Mouse (Mus musculus) G1E (cell line): ENCODE measurements around the gene Gm4767. TPM values are rescaled to one million over a fixed set of nuclear protein-coding genes. Genes with fewer than 3 reads are reported as not detected.
"Not testable (repeated sequence)": the region's sequence is repeated elsewhere in the genome, so short reads cannot be mapped to it uniquely, and the experiment has no call there.

Source experiments
- ATAC-seq: 2 replicates; pipeline ENCODE4 v1.8.0; 2016; ENCODE audit warnings: mild to moderate bottlenecking; ENCODE audit not compliant: insufficient number of reproducible peaks, poor library complexity, low FRiP score, severe bottlenecking; ENCODE audit errors: extremely low read depth
- DNase-seq: peaks from one replicate; pipeline ENCODE4 v3.0.0; 2012; ENCODE audit warnings: low spot score
- H3K27me3 ChIP-seq: 2 replicates; pipeline ENCODE4 v1.6.1; 2012; ENCODE audit warnings: mild to moderate bottlenecking, low read length, inconsistent platforms; ENCODE audit not compliant: insufficient read depth
- H3K36me3 ChIP-seq: replicated peaks from 2 replicates; pipeline ENCODE3; 2012; ENCODE audit warnings: mild to moderate bottlenecking, inconsistent platforms
- H3K4me1 ChIP-seq: 2 replicates; pipeline ENCODE4 v1.6.1; 2012; ENCODE audit warnings: low read depth, low read length, inconsistent platforms, mixed read lengths; ENCODE audit not compliant: insufficient read depth
- H3K4me3 ChIP-seq: 2 replicates; pipeline ENCODE4 v1.5.1; 2012; ENCODE audit warnings: low read depth, mild to moderate bottlenecking, inconsistent platforms, low read length, moderate library complexity, mixed read lengths
- H3K9me3 ChIP-seq: replicated peaks from 2 replicates; pipeline ENCODE4 v1.6.1; 2012; ENCODE audit warnings: inconsistent platforms
- polyA plus RNA-seq: library from polyadenylated mRNA; stranded (reverse); fragments of >175 nt; gene quantifications from 2 replicates; pipeline ENCODE4 v1.2.3, GENCODE M21; 2012
- total RNA-seq, 2 experiments: library from RNA; stranded (forward) in 1 of 2; stranded (reverse) in 1 of 2; fragments of 200-1000 nt in 1 of 2; fragments of >200 nt in 1 of 2; fragmentation: Nextera tagmentation in 1 of 2; gene quantifications; 2 replicates each; pipeline ENCODE4 v1.2.3; 2014 to 2017

Gene Gm4767
- total RNA-seq (2014; fragmentation: Nextera tagmentation) (5.8 and 7.0 TPM in 2 replicates), total RNA-seq (2017) (1.5 and 2.0 TPM in 2 replicates), polyA plus RNA-seq (not detected in 2 replicates)

DNA sequence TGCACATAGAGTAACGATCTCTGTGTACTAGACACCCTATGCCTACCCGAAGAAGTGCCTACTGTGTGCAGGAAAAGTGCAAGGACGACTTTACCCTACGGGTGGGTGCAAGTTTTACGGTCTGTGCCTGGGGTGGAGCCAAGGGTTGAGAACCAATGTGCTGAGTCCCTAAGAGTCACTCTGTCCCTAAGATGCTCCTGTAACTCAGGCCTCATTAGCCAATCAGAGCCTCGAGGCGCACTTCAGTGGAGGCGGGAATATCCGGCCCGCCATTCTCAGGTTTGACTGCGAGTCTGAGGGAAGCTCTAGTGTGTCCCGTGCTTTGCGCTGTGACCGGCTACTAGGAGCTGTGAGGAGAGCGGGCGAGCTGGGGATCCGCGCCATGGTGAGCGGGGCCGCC lies at the start of gene Gm4767:
Gene Gm4767 (plus strand): TSS at position 288 of the 400 bp plus-strand sequence.
- H3K27me3 ChIP-seq, H3K9me3 ChIP-seq, H3K36me3 ChIP-seq, DNase-seq, H3K4me1 ChIP-seq, ATAC-seq, H3K4me3 ChIP-seq: not testable (repeated sequence)

GRCm38 (mm10) chr10:81770506-81771403 lies 41.2 kb upstream of the Gm4767 start, which contains the start of gene Gm3055:
TSS of gene Gm3055 (minus strand) at chr10:81771161.
- H3K27me3 ChIP-seq, H3K36me3 ChIP-seq, H3K9me3 ChIP-seq, H3K4me3 ChIP-seq, DNase-seq, H3K4me1 ChIP-seq: not testable (repeated sequence)
- ATAC-seq, result peak; percentile 98

- H3K36me3 ChIP-seq, ATAC-seq, H3K27me3 ChIP-seq, H3K4me3 ChIP-seq, H3K9me3 ChIP-seq, H3K4me1 ChIP-seq, DNase-seq: not testable (repeated sequence)
Measured at GRCm38 (mm10) chr10:81771404-81771777, 40.6 kb upstream of the Gm4767 start.

DNA sequence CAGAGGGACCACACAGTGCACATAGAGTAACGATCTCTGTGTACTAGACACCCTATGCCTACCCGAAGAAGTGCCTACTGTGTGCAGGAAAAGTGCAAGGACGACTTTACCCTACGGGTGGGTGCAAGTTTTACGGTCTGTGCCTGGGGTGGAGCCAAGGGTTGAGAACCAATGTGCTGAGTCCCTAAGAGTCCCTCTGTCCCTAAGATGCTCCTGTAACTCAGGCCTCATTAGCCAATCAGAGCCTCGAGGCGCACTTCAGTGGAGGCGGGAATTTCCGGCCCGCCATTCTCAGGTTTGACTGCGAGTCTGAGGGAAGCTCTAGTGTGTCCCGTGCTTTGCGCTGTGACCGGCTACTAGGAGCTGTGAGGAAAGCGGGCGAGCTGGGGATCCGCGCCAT lies 34.2 kb downstream of the Gm4767 start:
- not testable (repeated sequence) for ATAC-seq, H3K36me3 ChIP-seq, H3K4me1 ChIP-seq, H3K4me3 ChIP-seq, H3K9me3 ChIP-seq, H3K27me3 ChIP-seq, DNase-seq

DNA sequence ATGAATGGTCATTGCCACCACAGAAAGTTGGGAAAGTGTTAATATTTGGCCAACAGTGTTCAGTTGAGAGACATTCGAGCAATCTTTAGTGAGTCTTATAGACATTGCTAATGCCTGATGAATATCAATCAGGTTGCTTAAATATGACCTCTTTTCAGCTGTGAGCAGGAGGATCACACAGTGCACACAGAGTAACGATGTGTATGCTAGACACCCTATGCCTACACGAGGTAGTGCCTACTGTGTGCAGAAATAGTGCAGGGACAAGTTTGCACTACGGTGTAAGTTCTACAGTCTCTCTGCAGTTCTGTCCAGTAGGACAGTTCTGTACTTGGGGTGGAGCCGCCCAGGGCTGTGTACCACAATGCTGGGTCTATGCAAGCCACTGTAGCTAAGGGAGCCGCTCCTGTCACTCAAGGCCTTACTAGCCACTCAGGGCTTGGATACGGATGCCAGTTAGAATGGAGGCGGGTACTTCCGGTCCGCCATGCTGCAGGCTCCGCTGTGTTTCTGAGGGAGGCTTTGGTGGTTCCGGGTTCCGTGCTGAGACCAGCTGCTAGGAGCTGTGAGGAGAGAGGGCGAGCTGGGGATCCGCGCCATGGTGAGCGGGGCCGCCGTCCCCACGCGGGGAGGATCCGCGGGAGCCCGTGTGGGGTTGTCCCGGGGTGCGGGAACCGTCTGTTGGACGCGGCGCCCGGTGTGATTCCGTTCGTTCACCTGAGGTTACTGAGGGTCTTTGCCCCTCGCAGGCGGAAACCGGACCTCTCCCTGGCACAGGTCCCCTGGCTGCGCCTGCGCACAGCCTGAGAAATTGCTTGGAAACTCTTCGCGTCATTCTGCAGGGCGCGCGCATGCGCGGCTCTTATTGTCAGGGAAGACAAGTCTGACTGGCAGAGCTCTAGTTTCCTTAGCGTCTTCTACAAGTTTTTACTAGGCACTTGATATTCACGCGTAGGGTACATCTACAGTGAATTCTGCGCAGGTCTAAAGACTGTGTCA lies 51.7 kb downstream of the Gm4767 start, which contains the start of gene Gm32687:
Gene Gm32687 (plus strand): TSS at position 526 of the 999 bp plus-strand sequence.
- H3K36me3 ChIP-seq, H3K4me1 ChIP-seq, H3K4me3 ChIP-seq, H3K27me3 ChIP-seq, DNase-seq, H3K9me3 ChIP-seq: not testable (repeated sequence)
- ATAC-seq, result peak; percentile 100

Other genes starting within 250 kb of the Gm4767 start
- gene Tle2, start 237.6 kb upstream of the Gm4767 start, total RNA-seq (2014; fragmentation: Nextera tagmentation), result 0.45 and 1.8 TPM in 2 replicates
- gene Tle2, start 237.6 kb upstream of the Gm4767 start, total RNA-seq (2017), result 1.5 and 2.5 TPM in 2 replicates
- 3.3 and 3.6 TPM in 2 replicates for gene Tle2, start 237.6 kb upstream of the Gm4767 start, polyA plus RNA-seq
- 42.7 and 44.3 TPM in 2 replicates for gene Tle6, start 211.1 kb upstream of the Gm4767 start, total RNA-seq (2014; fragmentation: Nextera tagmentation)
- gene Tle6, start 211.1 kb upstream of the Gm4767 start, total RNA-seq (2017), result 17.5 and 21.5 TPM in 2 replicates
- gene Tle6, start 211.1 kb upstream of the Gm4767 start, polyA plus RNA-seq, result 28.8 and 49.5 TPM in 2 replicates
- 6.7 and 6.8 TPM in 2 replicates for gene BC025920, start 205.9 kb upstream of the Gm4767 start, total RNA-seq (2014; fragmentation: Nextera tagmentation)
- 3.3 and 4.3 TPM in 2 replicates for gene BC025920, start 205.9 kb upstream of the Gm4767 start, total RNA-seq (2017)
- gene BC025920, start 205.9 kb upstream of the Gm4767 start, polyA plus RNA-seq, result 0.40 and 0.50 TPM in 2 replicates
- 35.9 and 61.0 TPM in 2 replicates for gene Sirt6, start 184.4 kb upstream of the Gm4767 start, total RNA-seq (2014; fragmentation: Nextera tagmentation)
- gene Sirt6, start 184.4 kb upstream of the Gm4767 start, total RNA-seq (2017), result 6.0 and 6.6 TPM in 2 replicates
- gene Sirt6, start 184.4 kb upstream of the Gm4767 start, polyA plus RNA-seq, result 136 and 158 TPM in 2 replicates
- gene Ankrd24, start 183.6 kb upstream of the Gm4767 start, total RNA-seq (2014; fragmentation: Nextera tagmentation), result 13.8 and 16.3 TPM in 2 replicates
- 13.4 and 14.3 TPM in 2 replicates for gene Ankrd24, start 183.6 kb upstream of the Gm4767 start, total RNA-seq (2017)
- gene Ankrd24, start 183.6 kb upstream of the Gm4767 start, polyA plus RNA-seq, result 9.8 and 12.7 TPM in 2 replicates
- gene Gm10778, start 163.1 kb upstream of the Gm4767 start, total RNA-seq (2014; fragmentation: Nextera tagmentation), result 11.1 and 11.8 TPM in 2 replicates
- gene Gm10778, start 163.1 kb upstream of the Gm4767 start, total RNA-seq (2017), result 6.0 and 7.9 TPM in 2 replicates
- gene Gm10778, start 163.1 kb upstream of the Gm4767 start, polyA plus RNA-seq, result 0.10 and 0.34 TPM in 2 replicates
- 16.3 and 17.2 TPM in 2 replicates for gene Zfp433, start 107.4 kb upstream of the Gm4767 start, total RNA-seq (2014; fragmentation: Nextera tagmentation)
- gene Zfp433, start 107.4 kb upstream of the Gm4767 start, total RNA-seq (2017), result 15.8 and 16.4 TPM in 2 replicates
- 0.31 and 0.87 TPM in 2 replicates for gene Zfp433, start 107.4 kb upstream of the Gm4767 start, polyA plus RNA-seq
- gene Gm3055, start 41.0 kb upstream of the Gm4767 start, total RNA-seq (2014; fragmentation: Nextera tagmentation), result 4.8 and 11.8 TPM in 2 replicates
- 5.5 and 7.1 TPM in 2 replicates for gene Gm3055, start 41.0 kb upstream of the Gm4767 start, total RNA-seq (2017)
- gene Gm3055, start 41.0 kb upstream of the Gm4767 start, polyA plus RNA-seq, result not detected in 2 replicates
- not detected in 2 replicates for gene Gm32687, start 51.7 kb downstream of the Gm4767 start, total RNA-seq (2014; fragmentation: Nextera tagmentation)
- gene Gm32687, start 51.7 kb downstream of the Gm4767 start, total RNA-seq (2017), result 0.11 TPM in 1 of 2 replicates, not detected in the other
- gene Gm32687, start 51.7 kb downstream of the Gm4767 start, polyA plus RNA-seq, result not detected in 2 replicates
- gene Zfp781, start 118.3 kb downstream of the Gm4767 start, total RNA-seq (2014; fragmentation: Nextera tagmentation), result 19.9 and 23.0 TPM in 2 replicates
- gene Zfp781, start 118.3 kb downstream of the Gm4767 start, total RNA-seq (2017), result 6.7 and 7.2 TPM in 2 replicates
- gene Zfp781, start 118.3 kb downstream of the Gm4767 start, polyA plus RNA-seq, result 0.35 and 0.39 TPM in 2 replicates
- gene Zfp873, start 235.9 kb downstream of the Gm4767 start, total RNA-seq (2014; fragmentation: Nextera tagmentation), result 10.7 and 10.9 TPM in 2 replicates
- 10.3 and 12.8 TPM in 2 replicates for gene Zfp873, start 235.9 kb downstream of the Gm4767 start, total RNA-seq (2017)
- gene Zfp873, start 235.9 kb downstream of the Gm4767 start, polyA plus RNA-seq, result 0.40 and 0.52 TPM in 2 replicates